ENCODE assay signal across 32 mouse cellular contexts in the genomic region with DNA sequence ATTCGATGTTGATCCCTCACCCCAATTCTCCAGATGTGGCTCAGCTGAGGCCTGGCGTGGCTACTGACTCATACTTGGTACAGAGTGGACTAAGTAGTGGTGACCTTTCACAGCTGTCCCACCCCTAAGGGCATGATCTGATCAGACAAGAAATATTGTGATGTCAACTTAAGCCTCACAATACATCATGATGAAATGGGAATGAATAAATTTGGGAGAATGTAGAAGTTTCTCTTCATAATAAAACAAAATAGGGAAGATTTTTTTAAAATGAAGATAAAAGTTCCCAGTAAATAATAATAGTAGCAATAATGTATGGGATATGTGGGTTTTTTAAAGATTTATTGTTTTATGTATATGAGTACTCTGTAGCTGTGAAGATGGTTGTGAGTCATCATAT. TPM values are rescaled to one million over a fixed set of nuclear protein-coding genes. Genes with fewer than 3 reads are reported as not detected.
"Had no signal": no experiment of that assay in that cellular context is flagged by ENCODE, and none has a peak within 500 bp of the region (broad histone marks: within the 10 kb centered on the region; RNA-seq: fewer than 3 reads in every experiment).

Ubqlnl (minus strand) TSS at position 101 of the 400 bp plus-strand sequence.

- H3K27ac ChIP-seq: embryonic facial prominence, embryonic 10.5 days; embryonic facial prominence, embryonic 12.5 days; embryonic facial prominence, embryonic 13.5 days; embryonic facial prominence, embryonic 15.5 days; forebrain, embryonic 10.5 days; forebrain, embryonic 12.5 days; forebrain, embryonic 13.5 days; forebrain, embryonic 15.5 days; gastrocnemius, adult 2 months; heart, adult 2 months had no signal

- H3K36me3 ChIP-seq: embryonic facial prominence, embryonic 10.5 days; embryonic facial prominence, embryonic 12.5 days; embryonic facial prominence, embryonic 13.5 days; embryonic facial prominence, embryonic 15.5 days; forebrain, embryonic 10.5 days; forebrain, embryonic 12.5 days; forebrain, embryonic 15.5 days had no signal

- H3K4me3 ChIP-seq: embryonic facial prominence, embryonic 10.5 days; embryonic facial prominence, embryonic 12.5 days; embryonic facial prominence, embryonic 13.5 days; embryonic facial prominence, embryonic 15.5 days; erythroblast, embryonic 14.5 days; forebrain, embryonic 10.5 days; forebrain, embryonic 12.5 days; forebrain, embryonic 13.5 days; forebrain, embryonic 15.5 days; gastrocnemius, adult 2 months; heart, adult 2 months had no signal

- H3K4me1 ChIP-seq: embryonic facial prominence, embryonic 10.5 days; embryonic facial prominence, embryonic 12.5 days; embryonic facial prominence, embryonic 13.5 days; embryonic facial prominence, embryonic 15.5 days; forebrain, embryonic 10.5 days; forebrain, embryonic 12.5 days; forebrain, embryonic 13.5 days; forebrain, embryonic 15.5 days had no signal

- DNase-seq: cerebellum, adult 8-10 months; cerebellum, adult 9-10 months; cerebellum, adult 9-11 months; cerebellum, postnatal 10 days; cerebellum, postnatal 14 days; cerebellum, postnatal 25 days; cerebellum, postnatal 36 days; embryo, embryonic 11 days; forebrain, postnatal 0 days; gastrocnemius, adult 2 months; gastrocnemius, postnatal 10 days; gastrocnemius, postnatal 14 days; gastrocnemius, postnatal 25 days; gastrocnemius, postnatal 36 days; heart, adult 11 months; heart, adult 18-20 months; heart, adult 2 months had no signal

- H3K27me3 ChIP-seq: embryonic facial prominence, embryonic 12.5 days; embryonic facial prominence, embryonic 13.5 days; embryonic facial prominence, embryonic 15.5 days; forebrain, embryonic 12.5 days; forebrain, embryonic 13.5 days; forebrain, embryonic 15.5 days had no signal

RNA-seq across cellular contexts. Expression of gene Ubqlnl, which starts in this region (rescaled TPM):
- polyA plus RNA-seq: cortical plate, adult 2 months; embryonic facial prominence, embryonic 10.5 days; embryonic facial prominence, embryonic 11.5 days; embryonic facial prominence, embryonic 12.5 days; erythroblast, embryonic 14.5 days; forebrain, embryonic 10.5 days; forebrain, embryonic 11.5 days; forebrain, embryonic 12.5 days; forebrain, embryonic 13.5 days; forebrain, embryonic 14.5 days; forebrain, embryonic 15.5 days; forebrain, embryonic 16.5 days; forebrain, postnatal 0 days; frontal cortex, adult 2 months had no signal
